Mouse (Mus musculus) limb, embryonic 14.5 days (tissue): Measurements from ENCODE around the gene Eppin. TPM values are rescaled to one million over a fixed set of nuclear protein-coding genes. Genes with fewer than 3 reads are reported as not detected.

Source experiments
- ATAC-seq: fragments of 200-750 bp; cut with Nextera tagmentation; 2 replicates; pipeline ENCODE4 v1.8.0; 2017; ENCODE audit warnings: low read depth, moderate number of reproducible peaks, moderate TSS enrichment; ENCODE audit not compliant: low FRiP score
- DNase-seq: peaks from one replicate; pipeline ENCODE4 v3.0.0-alpha.2; 2015; ENCODE audit warnings: low spot score
- H3K27ac ChIP-seq: fragments of 300-500 bp; sonication (generic); replicated peaks from 2 replicates; pipeline ENCODE4 v1.5.1; 2014; ENCODE audit warnings: low read depth, mild to moderate bottlenecking, low read length, moderate library complexity, mixed read lengths
- H3K27me3 ChIP-seq: fragments of 300-500 bp; sonication (generic); 2 replicates; pipeline ENCODE4 v1.6.1; 2014; ENCODE audit warnings: low read length, mixed read lengths; ENCODE audit not compliant: control insufficient read depth, insufficient read depth
- H3K36me3 ChIP-seq: fragments of 300-500 bp; sonication (generic); 2 replicates; pipeline ENCODE4 v1.6.1; 2014; ENCODE audit warnings: mild to moderate bottlenecking, low read length, moderate library complexity, mixed read lengths; ENCODE audit not compliant: control insufficient read depth, insufficient read depth
- H3K4me1 ChIP-seq: fragments of 300-500 bp; sonication (generic); 2 replicates; pipeline ENCODE4 v1.6.1; 2014; ENCODE audit warnings: antibody characterized with exemption, low read length, mixed read lengths; ENCODE audit not compliant: control insufficient read depth, insufficient read depth
- H3K4me2 ChIP-seq: fragments of 300-500 bp; sonication (generic); replicated peaks from 2 replicates; pipeline ENCODE4 v1.6.1; 2014; ENCODE audit warnings: low read depth, mild to moderate bottlenecking, low read length, moderate library complexity; ENCODE audit not compliant: severe bottlenecking
- H3K4me3 ChIP-seq: fragments of 300-500 bp; sonication (generic); replicated peaks from 2 replicates; pipeline ENCODE4 v1.5.1; 2014; ENCODE audit warnings: low read length
- H3K9ac ChIP-seq: fragments of 300-500 bp; sonication (generic); 2 replicates; pipeline ENCODE4 v1.6.1; 2014; ENCODE audit warnings: mild to moderate bottlenecking, low read depth, low read length, moderate library complexity; ENCODE audit not compliant: severe bottlenecking
- H3K9me3 ChIP-seq: fragments of 300-500 bp; sonication (generic); 2 replicates; pipeline ENCODE4 v1.6.1; 2016; ENCODE audit warnings: low read length; ENCODE audit not compliant: control insufficient read depth
- POLR2A ChIP-seq: fragments of 200-500 bp; IDR thresholded peaks from 2 replicates; pipeline ENCODE4 v1.8.0; 2012; ENCODE audit warnings: inconsistent platforms, mild to moderate bottlenecking, moderate library complexity, borderline replicate concordance; ENCODE audit not compliant: insufficient read depth, insufficient read length; ENCODE audit errors: extremely low read depth
- WGBS: fragments of 180-500 bp; shearing (Covaris S2); extraction: QIAGEN DNeasy Blood & Tissue Kit; methylation state at CpG from one replicate; pipeline ENCODE4 v1.1.7; 2014; 5-methylcytosine and 5-hydroxymethylcytosine counted together
- polyA plus RNA-seq, 2 experiments: library from polyadenylated mRNA; depleted of rRNA in 1 of 2; stranded (reverse) in 1 of 2; unstranded in 1 of 2; fragments of >200 nt; fragmentation: Nextera tagmentation in 1 of 2; extraction: Ambion mirVana in 1 of 2; gene quantifications; 2 replicates each; pipeline versions ENCODE4 v1.2.1 to v1.2.3; 2012 to 2014

Eppin gene
- polyA plus RNA-seq, 2 experiments, result not detected

- Histone ChIP-seq H3K27me3 (no peaks in the 10 kb centered on the region), H3K4me1 (no peaks in the 10 kb centered on the region), H3K9me3 (no peaks in the 10 kb centered on the region), H3K4me2 (0 out of 2 replicates have a peak overlapping the region, but pooled peaks have one; percentile 10), H3K36me3 (no peaks in the 10 kb centered on the region), H3K27ac (no peak overlapping the region), H3K9ac (0 out of 2 replicates have a peak overlapping the region, but pooled peaks have one; percentile 28), H3K4me3 (no peak overlapping the region)
- no peak for ATAC-seq
- 25% methylated on average over 10 of the region's 10 CpGs for WGBS
- no peak for TF ChIP-seq POLR2A
- DNase-seq, result no peak
These were observed 43.2 kb downstream of the Eppin start for GRCm38 (mm10) chr2:164549963-164550894.

GRCm38 (mm10) chr2:164549338-164549737, 44.1 kb downstream of the Eppin start:
- ATAC-seq, result no peak
- no peak overlapping the region for H3K4me2 ChIP-seq
- H3K27ac ChIP-seq, result no peak overlapping the region
- H3K27me3 ChIP-seq, result no peaks in the 10 kb centered on the region
- 51% methylated on average over 4 of the region's 4 CpGs for WGBS
- no peak for DNase-seq
- no peaks in the 10 kb centered on the region for H3K36me3 ChIP-seq
- no peak overlapping the region for H3K4me3 ChIP-seq
- no peaks in the 10 kb centered on the region for H3K4me1 ChIP-seq
- no peak for TF ChIP-seq POLR2A
- H3K9me3 ChIP-seq, result no peaks in the 10 kb centered on the region
- no peak overlapping the region for H3K9ac ChIP-seq

- ATAC-seq (no peak), DNase-seq (no peak)
- no peak for TF ChIP-seq POLR2A
- Histone ChIP-seq H3K4me3 (no peak overlapping the region), H3K4me2 (no peak overlapping the region), H3K9me3 (no peaks in the 10 kb centered on the region), H3K36me3 (no peaks in the 10 kb centered on the region), H3K9ac (no peak overlapping the region), H3K27ac (no peak overlapping the region), H3K27me3 (no peaks in the 10 kb centered on the region), H3K4me1 (no peaks in the 10 kb centered on the region)
- WGBS, result 47% methylated on average over 5 of the region's 5 CpGs
These were observed 48.8 kb downstream of the Eppin start for GRCm38 (mm10) chr2:164544454-164545097.

GRCm38 (mm10) chr2:164543745-164544144, 49.6 kb downstream of the Eppin start:
- Histone ChIP-seq H3K27me3 (no peaks in the 10 kb centered on the region), H3K4me3 (no peak overlapping the region), H3K9ac (no peak overlapping the region), H3K4me1 (no peaks in the 10 kb centered on the region), H3K27ac (no peak overlapping the region), H3K4me2 (no peak overlapping the region), H3K36me3 (no peaks in the 10 kb centered on the region), H3K9me3 (no peaks in the 10 kb centered on the region)
- 56% methylated on average over 2 of the region's 2 CpGs for WGBS
- no peak for TF ChIP-seq POLR2A
- DNase-seq (no peak), ATAC-seq (no peak)

- 79% methylated on average over 7 of the region's 7 CpGs for WGBS
- no peaks in the 10 kb centered on the region for H3K36me3 ChIP-seq
- no peaks in the 10 kb centered on the region for H3K4me1 ChIP-seq
- no peaks in the 10 kb centered on the region for H3K9me3 ChIP-seq
- H3K9ac ChIP-seq, result no peak overlapping the region
- H3K27me3 ChIP-seq, result no peaks in the 10 kb centered on the region
- H3K4me3 ChIP-seq, result no peak overlapping the region
- no peak for TF ChIP-seq POLR2A
- no peak for ATAC-seq
- H3K4me2 ChIP-seq, result no peak overlapping the region
- no peak overlapping the region for H3K27ac ChIP-seq
- DNase-seq, result no peak
These were observed 50.8 kb downstream of the Eppin start for GRCm38 (mm10) chr2:164542598-164542997.
